Mouse (Mus musculus) hindbrain, embryonic 12.5 days (tissue): ENCODE data around the gene Adra1b. TPM values are rescaled to one million over a fixed set of nuclear protein-coding genes. Genes with fewer than 3 reads are reported as not detected.

Experiments
- ATAC-seq: fragments of 200-750 bp; cut with Nextera tagmentation; 2 replicates; pipeline ENCODE4 v1.8.0; 2017; ENCODE audit warnings: moderate TSS enrichment; ENCODE audit not compliant: low FRiP score
- H3K27ac ChIP-seq: fragments of 300-500 bp; sonication (generic); 2 replicates; pipeline ENCODE4 v1.5.1; 2016; ENCODE audit warnings: mild to moderate bottlenecking
- H3K27me3 ChIP-seq: fragments of 300-500 bp; sonication (generic); 2 replicates; pipeline ENCODE4 v1.6.1; 2016; ENCODE audit warnings: mild to moderate bottlenecking
- H3K36me3 ChIP-seq: fragments of 300-500 bp; sonication (generic); 2 replicates; pipeline ENCODE4 v1.6.1; 2016; ENCODE audit warnings: mild to moderate bottlenecking
- H3K4me1 ChIP-seq: fragments of 300-500 bp; sonication (generic); 2 replicates; pipeline ENCODE4 v1.6.1; 2016
- H3K4me2 ChIP-seq: fragments of 300-500 bp; sonication (generic); replicated peaks from 2 replicates; pipeline ENCODE4 v1.6.1; 2016; ENCODE audit warnings: mild to moderate bottlenecking
- H3K4me3 ChIP-seq: fragments of 300-500 bp; sonication (generic); 2 replicates; pipeline ENCODE4 v1.5.1; 2016; ENCODE audit warnings: mild to moderate bottlenecking
- H3K9ac ChIP-seq: fragments of 300-500 bp; sonication (generic); 2 replicates; pipeline ENCODE4 v1.6.1; 2016; ENCODE audit warnings: mild to moderate bottlenecking, moderate library complexity
- H3K9me3 ChIP-seq: fragments of 300-500 bp; sonication (generic); replicated peaks from 2 replicates; pipeline ENCODE4 v1.6.1; 2016; ENCODE audit warnings: mild to moderate bottlenecking
- WGBS: fragments of 180-500 bp; shearing (Covaris S2); methylation state at CpG from one replicate; pipeline ENCODE4 v1.1.7; 2016; 5-methylcytosine and 5-hydroxymethylcytosine counted together
- polyA plus RNA-seq: library from polyadenylated mRNA; unstranded; fragments of >200 nt; fragmentation: Nextera tagmentation; extraction: Ambion mirVana; gene quantifications from 2 replicates; pipeline ENCODE4 v1.2.1, GENCODE M21; 2016

The Adra1b gene
- polyA plus RNA-seq, 1 experiment from 2014 or later, result 0.94 TPM

GRCm38 (mm10) chr11:43751542-43751941, 149.5 kb downstream of the Adra1b start:
- Histone ChIP-seq H3K9me3 (no peaks in the 10 kb centered on the region), H3K36me3 (no peaks in the 10 kb centered on the region), H3K4me1 (peaks cover 8% of the 10 kb centered on the region), H3K4me3 (no peak overlapping the region), H3K9ac (no peak overlapping the region), H3K27ac (no peak overlapping the region), H3K4me2 (no peak overlapping the region), H3K27me3 (peaks cover 5% of the 10 kb centered on the region)
- 71% methylated on average over 2 of the region's 2 CpGs for WGBS
- ATAC-seq, result no peak

- 4% methylated on average over 47 of the region's 47 CpGs for WGBS
- H3K36me3 ChIP-seq, result peaks cover 23% of the 10 kb centered on the region
- H3K9me3 ChIP-seq, result no peaks in the 10 kb centered on the region
- 0 out of 2 replicates have a peak within 1 kb of the TSS, but pooled peaks have one; percentile 13 for H3K27ac ChIP-seq
- peak; percentile 98 for ATAC-seq
- peak within 1 kb of the TSS; percentile 90 for H3K4me2 ChIP-seq
- peak within 1 kb of the TSS; percentile 64 for H3K4me3 ChIP-seq
- peak within 1 kb of the TSS; percentile 79 for H3K9ac ChIP-seq
- H3K27me3 ChIP-seq, result no peaks in the 10 kb centered on the region
- peaks cover 9% of the 10 kb centered on the region for H3K4me1 ChIP-seq
Measured at GRCm38 (mm10) chr11:43747233-43748226, 153.5 kb downstream of the Adra1b start, which contains the start of gene Ttc1. Gene Ttc1 (minus strand): TSS chr11:43748008.

- H3K4me1 ChIP-seq, result no peaks in the 10 kb centered on the region
- H3K4me3 ChIP-seq, result no peak overlapping the region
- no peaks in the 10 kb centered on the region for H3K27me3 ChIP-seq
- H3K36me3 ChIP-seq, result peaks cover 57% of the 10 kb centered on the region
- no peak overlapping the region for H3K27ac ChIP-seq
- no peak for ATAC-seq
- H3K9me3 ChIP-seq, result no peaks in the 10 kb centered on the region
- WGBS, result 87% methylated on average over 7 of the region's 7 CpGs
- H3K9ac ChIP-seq, result no peak overlapping the region
- no peak overlapping the region for H3K4me2 ChIP-seq
Measured at GRCm38 (mm10) chr11:43728737-43729301, 172.2 kb downstream of the Adra1b start.

GRCm38 (mm10) chr11:43727796-43728195, 173.2 kb downstream of the Adra1b start:
- Histone ChIP-seq H3K27ac (no peak overlapping the region), H3K9me3 (no peaks in the 10 kb centered on the region), H3K27me3 (no peaks in the 10 kb centered on the region), H3K4me1 (no peaks in the 10 kb centered on the region), H3K4me3 (no peak overlapping the region), H3K36me3 (peaks cover 49% of the 10 kb centered on the region), H3K4me2 (no peak overlapping the region), H3K9ac (no peak overlapping the region)
- WGBS, result 82% methylated on average over 7 of the region's 7 CpGs
- no peak for ATAC-seq

Other genes starting within 250 kb of the Adra1b start
- gene Pwwp2a, start 219.2 kb downstream of the Adra1b start, polyA plus RNA-seq, result 50.1 and 51.0 TPM in 2 replicates
- 77.5 and 79.4 TPM in 2 replicates for gene Ttc1, start 153.2 kb downstream of the Adra1b start, polyA plus RNA-seq